Mouse (Mus musculus): ENCODE data around the gene Set. TPM values are rescaled to one million over a fixed set of nuclear protein-coding genes. Genes with fewer than 3 reads are reported as not detected.

The Set gene
- total and polyA plus RNA-seq, 2 experiments from 2014 or later = 190 to 345 TPM

- ATAC-seq (ENCODE audit: low FRiP score) (0 out of 2 replicates have a peak, but pooled peaks have one; percentile 21), DNase-seq (ENCODE audit: low spot score) (no peak)
- H3K4me1 ChIP-seq (ENCODE audit: insufficient read depth, low read length) = no peaks in the 10 kb centered on the region
- 55% methylated on average over 11 of the region's 11 CpGs for WGBS
- H3K9me3 ChIP-seq (ENCODE audit: low read length) = no peaks in the 10 kb centered on the region
- TF ChIP-seq CTCF (IDR thresholded peaks at IDR 0.05) = peak; percentile 51
- H3K4me3 ChIP-seq (ENCODE audit: low read depth, low read length) = no peak overlapping the region
- peaks cover 69% of the 10 kb centered on the region for H3K36me3 ChIP-seq (ENCODE audit: insufficient read depth, low read length)
- no peak overlapping the region for H3K27ac ChIP-seq (ENCODE audit: low read depth, low read length)
- no peak overlapping the region for H3K4me2 ChIP-seq (ENCODE audit: low read depth, low read length, poor library complexity, severe bottlenecking)
- no peak overlapping the region for H3K9ac ChIP-seq (replicated peaks; ENCODE audit: low read length, poor library complexity, severe bottlenecking)
- H3K27me3 ChIP-seq (ENCODE audit: insufficient read depth, low read length) = no peaks in the 10 kb centered on the region
These were observed 24.8 kb upstream of the Set start for GRCm38 (mm10) chr2:30032244-30032846.

- H3K4me2 ChIP-seq (ENCODE audit: low read depth, low read length, poor library complexity, severe bottlenecking) = no peak overlapping the region
- DNase-seq (ENCODE audit: low spot score) (no peak), ATAC-seq (ENCODE audit: low FRiP score) (no peak)
- WGBS = 79% methylated on average over 6 of the region's 6 CpGs
- TF ChIP-seq CTCF (IDR thresholded peaks at IDR 0.05) = no peak
- H3K9me3 ChIP-seq (ENCODE audit: low read length) = no peaks in the 10 kb centered on the region
- H3K27me3 ChIP-seq (ENCODE audit: insufficient read depth, low read length) = no peaks in the 10 kb centered on the region
- H3K36me3 ChIP-seq (ENCODE audit: insufficient read depth, low read length) = peaks cover 69% of the 10 kb centered on the region
- no peak overlapping the region for H3K4me3 ChIP-seq (ENCODE audit: low read depth, low read length)
- no peaks in the 10 kb centered on the region for H3K4me1 ChIP-seq (ENCODE audit: insufficient read depth, low read length)
- H3K27ac ChIP-seq (ENCODE audit: low read depth, low read length) = 0 out of 2 replicates have a peak overlapping the region, but pooled peaks have one; percentile 6
- H3K9ac ChIP-seq (replicated peaks; ENCODE audit: low read length, poor library complexity, severe bottlenecking) = no peak overlapping the region
These were observed 24.2 kb upstream of the Set start for GRCm38 (mm10) chr2:30032957-30033356.

GRCm38 (mm10) chr2:30037762-30038161 is 19.4 kb upstream of the Set start:
- H3K9ac ChIP-seq (replicated peaks; ENCODE audit: low read length, poor library complexity, severe bottlenecking) = no peak overlapping the region
- no peak overlapping the region for H3K4me2 ChIP-seq (ENCODE audit: low read depth, low read length, poor library complexity, severe bottlenecking)
- no peaks in the 10 kb centered on the region for H3K4me1 ChIP-seq (ENCODE audit: insufficient read depth, low read length)
- DNase-seq (ENCODE audit: low spot score) (no peak), ATAC-seq (ENCODE audit: low FRiP score) (no peak)
- no peak overlapping the region for H3K27ac ChIP-seq (ENCODE audit: low read depth, low read length)
- H3K4me3 ChIP-seq (ENCODE audit: low read depth, low read length) = no peak overlapping the region
- H3K36me3 ChIP-seq (ENCODE audit: insufficient read depth, low read length) = peaks cover 31% of the 10 kb centered on the region
- 91% methylated on average over 2 of the region's 2 CpGs for WGBS
- no peaks in the 10 kb centered on the region for H3K9me3 ChIP-seq (ENCODE audit: low read length)
- TF ChIP-seq CTCF (IDR thresholded peaks at IDR 0.05) = no peak
- no peaks in the 10 kb centered on the region for H3K27me3 ChIP-seq (ENCODE audit: insufficient read depth, low read length)

GRCm38 (mm10) chr2:30038370-30038769 is 18.8 kb upstream of the Set start:
- Histone ChIP-seq H3K4me3 (ENCODE audit: low read depth, low read length) (no peak overlapping the region), H3K27ac (ENCODE audit: low read depth, low read length) (no peak overlapping the region), H3K4me2 (ENCODE audit: low read depth, low read length, poor library complexity, severe bottlenecking) (no peak overlapping the region), H3K36me3 (ENCODE audit: insufficient read depth, low read length) (peaks cover 26% of the 10 kb centered on the region), H3K9me3 (ENCODE audit: low read length) (no peaks in the 10 kb centered on the region), H3K9ac (replicated peaks; ENCODE audit: low read length, poor library complexity, severe bottlenecking) (no peak overlapping the region), H3K4me1 (ENCODE audit: insufficient read depth, low read length) (no peaks in the 10 kb centered on the region), H3K27me3 (ENCODE audit: insufficient read depth, low read length) (no peaks in the 10 kb centered on the region)
- DNase-seq (ENCODE audit: low spot score) = no peak
- no peak for TF ChIP-seq CTCF (IDR thresholded peaks at IDR 0.05)
- WGBS = 93% methylated on average over 10 of the region's 10 CpGs
- ATAC-seq (ENCODE audit: low FRiP score) = no peak

DNA sequence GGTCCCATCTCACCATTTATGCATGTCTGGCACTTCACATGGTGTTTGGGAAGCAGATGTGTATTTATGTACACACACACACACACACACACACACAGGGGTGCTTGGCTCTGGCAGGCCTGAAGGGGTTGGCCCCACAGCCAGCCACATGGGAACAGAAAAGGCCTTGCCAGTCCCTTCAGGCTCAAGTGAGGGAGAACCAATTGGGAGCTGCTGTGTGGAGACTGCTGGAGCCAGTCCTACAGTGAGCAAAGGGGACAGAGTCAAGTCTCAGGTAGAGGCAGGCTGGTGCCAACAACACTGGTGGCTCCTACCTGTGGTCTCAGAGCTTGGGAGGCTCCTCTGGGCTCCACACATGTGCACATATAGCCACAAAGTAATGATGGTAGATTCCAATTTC is 17.5 kb upstream of the Set start:
- DNase-seq (ENCODE audit: low spot score) (no peak), ATAC-seq (ENCODE audit: low FRiP score) (no peak)
- Histone ChIP-seq H3K36me3 (ENCODE audit: insufficient read depth, low read length) (peaks cover 19% of the 10 kb centered on the region), H3K4me3 (ENCODE audit: low read depth, low read length) (no peak overlapping the region), H3K4me2 (ENCODE audit: low read depth, low read length, poor library complexity, severe bottlenecking) (no peak overlapping the region), H3K9me3 (ENCODE audit: low read length) (no peaks in the 10 kb centered on the region), H3K9ac (replicated peaks; ENCODE audit: low read length, poor library complexity, severe bottlenecking) (no peak overlapping the region), H3K27ac (ENCODE audit: low read depth, low read length) (no peak overlapping the region), H3K4me1 (ENCODE audit: insufficient read depth, low read length) (no peaks in the 10 kb centered on the region), H3K27me3 (ENCODE audit: insufficient read depth, low read length) (no peaks in the 10 kb centered on the region)
- no peak for TF ChIP-seq CTCF (IDR thresholded peaks at IDR 0.05)

- ATAC-seq (ENCODE audit: low FRiP score) = no peak
These were observed 14.7 kb upstream of the Set start for GRCm38 (mm10) chr2:30042445-30042844.

More at GRCm38 (mm10) chr2:30042445-30042844, 14.7 kb upstream of the Set start:
- H3K4me3 ChIP-seq (ENCODE audit: low read depth, low read length) = no peak overlapping the region
- no peaks in the 10 kb centered on the region for H3K27me3 ChIP-seq (ENCODE audit: insufficient read depth, low read length)
- DNase-seq (ENCODE audit: low spot score) = peak; percentile 84
- H3K9me3 ChIP-seq (ENCODE audit: low read length) = no peaks in the 10 kb centered on the region
- no peak overlapping the region for H3K4me2 ChIP-seq (ENCODE audit: low read depth, low read length, poor library complexity, severe bottlenecking)
- no peak overlapping the region for H3K9ac ChIP-seq (replicated peaks; ENCODE audit: low read length, poor library complexity, severe bottlenecking)
- no peak overlapping the region for H3K27ac ChIP-seq (ENCODE audit: low read depth, low read length)
- TF ChIP-seq CTCF (IDR thresholded peaks at IDR 0.05) = peak; percentile 81
- H3K4me1 ChIP-seq (ENCODE audit: insufficient read depth, low read length) = no peaks in the 10 kb centered on the region
- H3K36me3 ChIP-seq (ENCODE audit: insufficient read depth, low read length) = peaks cover 16% of the 10 kb centered on the region
- 0% methylated on average over 4 of the region's 4 CpGs for WGBS

Measured in midbrain, postnatal 0 days (tissue).